In the genomic region with DNA sequence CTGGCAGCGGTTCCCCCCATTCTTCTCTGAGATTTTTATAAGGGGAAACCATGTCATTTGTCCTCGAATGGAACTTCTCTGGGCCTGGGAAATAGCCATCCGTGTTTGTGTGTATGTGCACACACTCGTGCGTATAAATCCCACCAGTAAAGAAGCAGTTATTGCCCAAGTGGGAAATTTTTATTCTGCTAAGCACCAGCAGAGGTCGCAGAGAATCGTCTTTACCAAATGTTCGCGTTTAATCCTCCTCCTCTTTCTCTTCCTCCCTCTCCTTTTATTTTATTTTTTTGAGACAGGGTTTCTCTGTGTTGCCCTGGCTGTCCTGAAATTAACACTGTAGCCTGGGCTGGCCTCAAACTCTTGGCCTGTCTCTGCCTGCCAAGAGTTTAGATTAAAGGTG, we compare ENCODE assay signal across 25 mouse cellular contexts. TPM values are rescaled to one million over a fixed set of nuclear protein-coding genes. Genes with fewer than 3 reads are reported as not detected.
A peak's percentile ranks its signal among the peaks of the same experiment; 100 is the strongest.
DNase-seq lines count a peak whose midpoint lies in the region; TF ChIP-seq lines count a peak whose summit lies in the region.
"Had no signal": no experiment of that assay in that cellular context is flagged by ENCODE, and none has a peak within 500 bp of the region (broad histone marks: within the 10 kb centered on the region; RNA-seq: fewer than 3 reads in every experiment).

No protein-coding gene starts in this region.

- no peak for TF ChIP-seq EP300 in CH12.LX (IDR thresholded peaks at IDR 0.05; ENCODE audit: low read length)

- H3K9ac ChIP-seq in CH12.LX (ENCODE audit: insufficient read depth, low read depth), result no peak overlapping the region
- H3K9ac ChIP-seq: embryonic facial prominence, embryonic 15.5 days; forebrain, embryonic 12.5 days; liver, embryonic 12.5 days had no signal

- TF ChIP-seq CTCF in gastrocnemius, adult 2 months (IDR thresholded peaks at IDR 0.05), result peak; percentile 4; the same call in 1 of the 2 replicates
- TF ChIP-seq CTCF in CH12.LX (conservative IDR thresholded peaks at IDR 0.05 in 1 of 2, IDR thresholded peaks at IDR 0.05 in 1 of 2; ENCODE audit: low read depth in 2 of 2, low read length in 2 of 2), result peak in 1 of 2 experiments; percentile 37; a peak in 2 of 4 replicates
- TF ChIP-seq CTCF in brain, embryonic 14.5 days (IDR thresholded peaks at IDR 0.05; ENCODE audit: borderline replicate concordance, extremely low read depth, insufficient read depth, insufficient read length), result peak; percentile 20; the same call in 1 of the 2 replicates
- TF ChIP-seq CTCF in thymus, adult 2 months (IDR thresholded peaks at IDR 0.05; ENCODE audit: borderline replicate concordance, control insufficient read depth, extremely low read depth, insufficient read depth, low read length, poor library complexity), result no peak

- H3K4me3 ChIP-seq in gastrocnemius, adult 2 months, result no peak overlapping the region
- H3K4me3 ChIP-seq in CH12.LX (replicated peaks in 1 of 3; ENCODE audit: low read depth in 2 of 3, low read length in 2 of 3, poor library complexity in 1 of 3), result no peak overlapping the region
- no peak overlapping the region for H3K4me3 ChIP-seq in thymus, adult 2 months (ENCODE audit: control insufficient read depth, insufficient read depth, low read length)
- H3K4me3 ChIP-seq: embryonic facial prominence, embryonic 15.5 days; forebrain, embryonic 12.5 days; liver, embryonic 12.5 days; myocyte had no signal

- no peaks in the 10 kb centered on the region for H3K27me3 ChIP-seq in CH12.LX (replicated peaks)
- no peaks in the 10 kb centered on the region for H3K27me3 ChIP-seq in thymus, adult 2 months (ENCODE audit: control insufficient read depth, insufficient read depth, low read length)
- H3K27me3 ChIP-seq: embryonic facial prominence, embryonic 15.5 days; forebrain, embryonic 12.5 days; liver, embryonic 12.5 days had no signal

- no peak for DNase-seq in gastrocnemius, adult 2 months
- DNase-seq in gastrocnemius, postnatal 10 days, result no peak
- DNase-seq in layer of hippocampus, postnatal 14 days (ENCODE audit: low spot score in 2 of 2), result peak; percentile 8 to 14
- DNase-seq in layer of hippocampus, postnatal 25 days (ENCODE audit: extremely low spot score in 1 of 2, low spot score in 1 of 2), result no peak
- DNase-seq in CH12.LX (ENCODE audit: extremely low read depth), result no peak
- DNase-seq in brain, embryonic 14.5 days (ENCODE audit: low read depth), result peak; percentile 42
- DNase-seq in adrenal gland, postnatal 25 days, result no peak
- DNase-seq in thymus, adult 2 months, result no peak
- DNase-seq: adrenal gland, postnatal 14 days; cerebellum, postnatal 14 days; heart, adult 11 months; heart, postnatal 14 days; kidney, postnatal 10 days; left cerebral cortex, postnatal 4 days; lung, postnatal 14 days had no signal

- H3K27ac ChIP-seq in gastrocnemius, adult 2 months, result no peak overlapping the region
- H3K27ac ChIP-seq in CH12.LX (ENCODE audit: insufficient read depth, low read depth), result no peak overlapping the region
- no peak overlapping the region for H3K27ac ChIP-seq in thymus, adult 2 months (ENCODE audit: control insufficient read depth, insufficient read depth, low read length)
- H3K27ac ChIP-seq: embryonic facial prominence, embryonic 15.5 days; forebrain, embryonic 12.5 days; liver, embryonic 12.5 days had no signal

- dilution Hi-C loops in CH12.LX (cut with MboI; ENCODE audit: extremely low pct_ligation_motif_present, extremely low pct_unique_long_range_greater_than_20kb, low sequenced_read_pairs), result no loop called here

- H3K36me3 ChIP-seq in CH12.LX (replicated peaks in 1 of 2; ENCODE audit: control insufficient read depth in 1 of 2, insufficient read depth in 1 of 2, low read length in 1 of 2), result no peaks in the 10 kb centered on the region
- H3K36me3 ChIP-seq in thymus, adult 2 months (ENCODE audit: control insufficient read depth, insufficient read depth, low read length), result no peaks in the 10 kb centered on the region
- H3K36me3 ChIP-seq: embryonic facial prominence, embryonic 15.5 days; forebrain, embryonic 12.5 days; liver, embryonic 12.5 days had no signal

- H3K4me2 ChIP-seq in CH12.LX (ENCODE audit: insufficient read depth, low read depth, poor library complexity, severe bottlenecking), result 0 out of 2 replicates have a peak overlapping the region, but pooled peaks have one; percentile 29
- H3K4me2 ChIP-seq: embryonic facial prominence, embryonic 15.5 days; forebrain, embryonic 12.5 days; liver, embryonic 12.5 days had no signal

- H3K4me1 ChIP-seq in CH12.LX (ENCODE audit: control insufficient read depth in 1 of 2, insufficient read depth in 2 of 2), result peaks cover 0 to 2% of the 10 kb centered on the region in 2 experiments; a peak in 1 of 4 replicates
- H3K4me1 ChIP-seq in thymus, adult 2 months (replicated peaks; ENCODE audit: control insufficient read depth, insufficient read depth, low read length), result no peaks in the 10 kb centered on the region
- H3K4me1 ChIP-seq: embryonic facial prominence, embryonic 15.5 days; forebrain, embryonic 12.5 days; liver, embryonic 12.5 days had no signal

- H3K9me3 ChIP-seq in CH12.LX (replicated peaks; ENCODE audit: low read length), result no peaks in the 10 kb centered on the region
- H3K9me3 ChIP-seq: embryonic facial prominence, embryonic 15.5 days; forebrain, embryonic 12.5 days had no signal

- no peaks in the 10 kb centered on the region for H3K79me2 ChIP-seq in CH12.LX (replicated peaks; ENCODE audit: control insufficient read depth, extremely low read depth, insufficient read depth, poor library complexity, severe bottlenecking)

- WGBS in thymus, adult 2 months, result 65% methylated on average over 9 of the region's 9 CpGs

- in situ Hi-C loops in CH12.LX (cut with MboI; ENCODE audit: low pct_ligation_motif_present, low pct_unique_long_range_greater_than_20kb, low sequenced_read_pairs), result loop anchor here (25.0 kb wide), 1 partner anchor 833 kb away; no protein-coding TSS in a partner anchor

- intact Hi-C loops in gastrocnemius, adult 2 months (cut with DNase I), result no loop called here

- TF ChIP-seq RAD21 in CH12.LX (IDR thresholded peaks at IDR 0.05; ENCODE audit: low read depth, low read length), result no peak; the same call in 1 of the 2 replicates

- no peak for TF ChIP-seq POLR2A in CH12.LX (IDR thresholded peaks at IDR 0.05; ENCODE audit: low read depth, low read length)
- TF ChIP-seq POLR2A in brain, embryonic 14.5 days (IDR thresholded peaks at IDR 0.05; ENCODE audit: borderline replicate concordance, extremely low read depth, insufficient read depth, insufficient read length, poor library complexity, severe bottlenecking), result no peak
- no peak for TF ChIP-seq POLR2A in thymus, adult 2 months (IDR thresholded peaks at IDR 0.05; ENCODE audit: control insufficient read depth, extremely low read depth, insufficient read depth, low read length, poor library complexity)

TF ChIP-seq in CH12.LX, 34 proteins besides CTCF, POLR2A, EP300 and RAD21:
- TF ChIP-seq SMC3 (IDR thresholded peaks at IDR 0.05; ENCODE audit: low read depth, low read length), result peak; percentile 3; the same call in 1 of the 2 replicates
- TF ChIP-seq NELFE (IDR thresholded peaks at IDR 0.05; ENCODE audit: low read depth, low read length), result no peak

RNA-seq across cellular contexts. Expression of a gene that starts 41.1 kb away (rescaled TPM):
- total RNA-seq in gastrocnemius, adult 2 months (2021), result 10 to 100 TPM; 37.3 to 45.4 TPM
- 10 to 100 TPM; 42.0 to 43.2 TPM for total RNA-seq in gastrocnemius, postnatal 10 days (2021)
- 10 to 100 TPM; 60.6 to 64.0 TPM for total RNA-seq in layer of hippocampus, postnatal 14 days (2021)
- 10 to 100 TPM; 61.9 to 64.8 TPM for total RNA-seq in layer of hippocampus, postnatal 25 days (2021)
- 108 and 154 TPM in 2 replicates for total RNA-seq in CH12.LX (2012; rRNA removed)
- total RNA-seq in CH12.LX (2014; rRNA removed), result 335 and 365 TPM in 2 replicates
- 193 and 202 TPM in 2 replicates for polyA plus RNA-seq in CH12.LX (2012; ENCODE audit: insufficient read length, low read depth)
- polyA plus RNA-seq in brain, embryonic 14.5 days (2012; rRNA removed), result 64.6 and 72.0 TPM in 2 replicates
- total RNA-seq in adrenal gland, postnatal 25 days (2021), result 60.6 and 64.2 TPM in 2 replicates
- polyA plus RNA-seq in thymus, adult 2 months (2012; rRNA removed), result 25.8 and 26.3 TPM in 2 replicates

RNA-seq across cellular contexts. Expression of a gene that starts 52.1 kb away (rescaled TPM):
- total RNA-seq in gastrocnemius, adult 2 months (2021), result not detected
- not detected for total RNA-seq in gastrocnemius, postnatal 10 days (2021)
- under 1 TPM; 0.79 to 0.90 TPM for total RNA-seq in layer of hippocampus, postnatal 14 days (2021)
- 1 to 10 TPM in 1 of 2 experiments, under 1 TPM in 1; 0.42 to 1.1 TPM for total RNA-seq in layer of hippocampus, postnatal 25 days (2021)
- total RNA-seq in CH12.LX (2012; rRNA removed) (not detected in 2 replicates), CH12.LX (2014; rRNA removed) (not detected in 2 replicates)
- polyA plus RNA-seq in CH12.LX (2012; ENCODE audit: insufficient read length, low read depth), result not detected in 2 replicates
- polyA plus RNA-seq in brain, embryonic 14.5 days (2012; rRNA removed), result 0.10 TPM in 1 of 2 replicates, not detected in the other
- 0.49 TPM in 1 of 2 replicates, not detected in the other for total RNA-seq in adrenal gland, postnatal 25 days (2021)
- polyA plus RNA-seq in thymus, adult 2 months (2012; rRNA removed), result not detected in 2 replicates
- total RNA-seq: adrenal gland, postnatal 14 days; heart, postnatal 14 days; layer of hippocampus, postnatal 10 days; left cerebral cortex, postnatal 4 days; MEL; neutrophil, adult 5-6 weeks had no signal
- polyA plus RNA-seq: C2C12; embryonic facial prominence, embryonic 15.5 days; forebrain, embryonic 12.5 days; inflammation-experienced regulatory T-cells, adult 6 months; liver, embryonic 12.5 days; myocyte; urinary bladder, adult 2 months had no signal

RNA-seq across cellular contexts. Expression of a gene that starts 52.7 kb away (rescaled TPM):
- total RNA-seq in gastrocnemius, adult 2 months (2021), result not detected
- total RNA-seq in gastrocnemius, postnatal 10 days (2021), result not detected
- total RNA-seq in layer of hippocampus, postnatal 14 days (2021), result 1 to 10 TPM; 3.0 to 3.9 TPM
- 1 to 10 TPM; 3.9 to 4.6 TPM for total RNA-seq in layer of hippocampus, postnatal 25 days (2021)
- total RNA-seq in CH12.LX (2012; rRNA removed) (0.17 and 0.21 TPM in 2 replicates), CH12.LX (2014; rRNA removed) (0.58 and 0.86 TPM in 2 replicates)
- polyA plus RNA-seq in CH12.LX (2012; ENCODE audit: insufficient read length, low read depth), result 0.70 and 0.84 TPM in 2 replicates
- polyA plus RNA-seq in brain, embryonic 14.5 days (2012; rRNA removed), result 0.09 TPM in 1 of 2 replicates, not detected in the other
- 1.00 and 2.0 TPM in 2 replicates for total RNA-seq in adrenal gland, postnatal 25 days (2021)
- 2.2 and 2.3 TPM in 2 replicates for polyA plus RNA-seq in thymus, adult 2 months (2012; rRNA removed)
- total RNA-seq: MEL had no signal
- polyA plus RNA-seq: C2C12; embryonic facial prominence, embryonic 15.5 days; forebrain, embryonic 12.5 days; liver, embryonic 12.5 days; myocyte had no signal

Comparison
In these comparisons a context has a peak if more than half of its experiments do, and no peak if none do; other contexts are left out.
1. DNase-seq: peak in layer of hippocampus, postnatal 14 days (2 of 2) and brain, embryonic 14.5 days (single experiment); none in gastrocnemius, adult 2 months (single experiment), gastrocnemius, postnatal 10 days (single experiment), layer of hippocampus, postnatal 25 days (0 of 2), CH12.LX (single experiment), adrenal gland, postnatal 25 days (single experiment) and thymus, adult 2 months (single experiment).